Mouse (Mus musculus) ovary, adult 2 months (tissue): ENCODE results near the gene Olfr175-ps1. TPM values are rescaled to one million over a fixed set of nuclear protein-coding genes. Genes with fewer than 3 reads are reported as not detected.

ENCODE experiments used
- polyA plus RNA-seq: library from polyadenylated mRNA; depleted of rRNA; stranded (reverse); fragments of >200 nt; gene quantifications from 2 replicates; pipeline ENCODE4 v1.2.3, GENCODE M21; 2012; rRNA removed

Gene Olfr175-ps1
- not detected in 2 replicates for polyA plus RNA-seq

GRCm38 (mm10) chr16:58826732-58827319 lies at the start of gene Olfr175-ps1:
Olfr175-ps1 (minus strand) TSS chr16:58826782.

GRCm38 (mm10) chr16:58874668-58875067 lies 48.1 kb upstream of the Olfr175-ps1 start, which contains the start of gene Olfr177:
Olfr177 (minus strand) TSS chr16:58874768.

GRCm38 (mm10) chr16:58800168-58800567 lies 26.4 kb downstream of the Olfr175-ps1 start, which contains the start of gene Olfr173:
Olfr173 (minus strand) TSS chr16:58800268.

Other genes with a start within 250 kb of the Olfr175-ps1 start
- gene Gm813, start 209.8 kb downstream of the Olfr175-ps1 start, polyA plus RNA-seq, result 1.5 and 1.7 TPM in 2 replicates
- 0.47 and 0.83 TPM in 2 replicates for gene E330017A01Rik, start 188.0 kb downstream of the Olfr175-ps1 start, polyA plus RNA-seq
- 19.2 and 27.5 TPM in 2 replicates for gene Cpox, start 156.5 kb downstream of the Olfr175-ps1 start, polyA plus RNA-seq
- gene Gpr15, start 107.7 kb downstream of the Olfr175-ps1 start, polyA plus RNA-seq, result not detected in 2 replicates
- gene Cldnd1, start 98.9 kb downstream of the Olfr175-ps1 start, polyA plus RNA-seq, result 71.2 and 80.6 TPM in 2 replicates
- not detected in 2 replicates for gene Olfr172, start 63.6 kb downstream of the Olfr175-ps1 start, polyA plus RNA-seq
- gene Olfr173, start 26.5 kb downstream of the Olfr175-ps1 start, polyA plus RNA-seq, result not detected in 2 replicates
- gene Olfr177, start 48.0 kb upstream of the Olfr175-ps1 start, polyA plus RNA-seq, result not detected in 2 replicates
- gene Olfr178, start 65.3 kb upstream of the Olfr175-ps1 start, polyA plus RNA-seq, result not detected in 2 replicates
- gene Olfr181, start 102.0 kb upstream of the Olfr175-ps1 start, polyA plus RNA-seq, result not detected in 2 replicates
- gene Olfr180, start 102.6 kb upstream of the Olfr175-ps1 start, polyA plus RNA-seq, result not detected in 2 replicates
- not detected in 2 replicates for gene Olfr183, start 168.6 kb upstream of the Olfr175-ps1 start, polyA plus RNA-seq
- not detected in 2 replicates for gene Olfr186, start 203.5 kb upstream of the Olfr175-ps1 start, polyA plus RNA-seq
- not detected in 2 replicates for gene Olfr187, start 213.0 kb upstream of the Olfr175-ps1 start, polyA plus RNA-seq